Mouse (Mus musculus): ENCODE results near the gene C130073F10Rik.
"Not testable (repeated sequence)": the region's sequence is repeated elsewhere in the genome, so short reads cannot be mapped to it uniquely, and the experiment has no call there.

C130073F10Rik gene

DNA sequence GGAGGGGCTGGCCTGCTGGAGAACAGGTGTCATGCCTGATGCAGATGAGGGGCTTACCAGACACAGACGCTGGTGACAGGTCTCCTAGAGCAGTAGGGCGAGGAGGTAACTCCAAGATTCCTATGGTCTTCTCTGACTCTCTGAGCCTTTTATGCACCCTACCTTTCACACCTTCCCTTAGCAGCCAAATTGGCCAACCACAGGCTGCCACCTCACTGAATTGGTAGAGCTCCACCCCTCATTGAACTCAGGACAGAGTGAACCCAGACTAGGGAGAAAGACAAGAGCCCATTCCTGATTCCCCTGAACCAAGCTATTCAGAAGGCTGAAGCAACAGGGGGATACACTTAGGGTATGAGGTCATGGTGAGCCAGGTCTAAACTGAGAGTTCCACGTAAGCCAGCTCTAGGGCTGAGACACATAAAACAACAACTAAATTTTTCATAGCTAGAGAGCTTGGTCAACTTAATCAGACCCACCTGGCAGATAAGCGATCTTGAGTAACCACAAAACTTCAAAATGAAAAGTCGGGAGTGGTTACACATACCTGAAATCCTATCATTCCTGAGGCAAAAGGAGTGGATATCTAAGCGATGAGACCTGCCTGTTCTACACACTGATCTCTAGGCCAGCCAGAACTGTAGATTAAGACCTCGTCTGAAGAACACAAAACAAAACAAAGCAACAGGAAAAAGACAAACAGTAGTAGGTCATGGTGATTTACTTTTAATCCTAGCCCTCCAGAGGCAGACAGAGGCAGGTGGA lies at the start of gene C130073F10Rik:
Gene C130073F10Rik, minus strand, starts transcription at position 134 of the 765 bp plus-strand sequence.
- no peak for DNase-seq (ENCODE audit: low spot score)

DNA sequence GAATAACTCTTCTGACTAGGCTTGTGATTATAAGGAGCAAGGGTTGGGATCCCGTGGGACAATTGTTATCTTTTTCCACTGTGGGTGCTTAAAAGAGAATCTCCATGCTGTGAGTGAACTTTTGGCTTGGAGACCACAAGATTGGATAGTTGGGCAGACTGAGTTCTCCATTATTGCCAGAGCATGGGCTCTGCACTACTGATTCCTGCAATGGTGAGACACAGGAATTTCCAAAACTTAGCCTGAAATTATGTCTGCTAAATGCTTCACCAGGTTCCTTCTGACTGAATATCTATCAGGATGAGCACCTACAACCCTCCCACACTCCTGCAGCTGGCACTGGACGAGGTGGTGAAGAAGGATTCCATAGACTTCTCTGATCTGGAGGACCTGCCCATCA lies 46.5 kb upstream of the C130073F10Rik start, which contains the start of gene Gm12794:
Gene Gm12794, plus strand, starts transcription at position 301 of the 400 bp plus-strand sequence.
- DNase-seq (ENCODE audit: low spot score): not testable (repeated sequence)

DNA sequence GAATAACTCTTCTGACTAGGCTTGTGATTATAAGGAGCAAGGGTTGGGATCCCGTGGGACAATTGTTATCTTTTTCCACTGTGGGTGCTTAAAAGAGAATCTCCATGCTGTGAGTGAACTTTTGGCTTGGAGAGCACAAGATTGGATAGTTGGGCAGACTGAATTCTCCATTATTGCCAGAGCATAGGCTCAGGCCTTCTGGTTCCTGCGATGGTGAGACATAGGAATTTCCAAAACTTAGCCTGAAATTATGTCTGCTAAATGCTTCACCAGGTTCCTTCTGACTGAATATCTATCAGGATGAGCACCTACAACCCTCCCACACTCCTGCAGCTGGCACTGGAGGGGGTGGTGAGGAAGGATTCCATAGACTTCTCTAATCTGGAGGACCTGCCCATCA lies 15.2 kb upstream of the C130073F10Rik start, which contains the start of gene Gm12800:
Gene Gm12800, plus strand, starts transcription at position 301 of the 400 bp plus-strand sequence.
- DNase-seq (ENCODE audit: low spot score): not testable (repeated sequence)

GRCm38 (mm10) chr4:101889377-101889776 lies 4.2 kb downstream of the C130073F10Rik start:
- DNase-seq (ENCODE audit: low spot score): no peak

- no peak for DNase-seq (ENCODE audit: low spot score)
Measured at GRCm38 (mm10) chr4:101883641-101884040, 9.9 kb downstream of the C130073F10Rik start.

GRCm38 (mm10) chr4:101875687-101876086 lies 17.9 kb downstream of the C130073F10Rik start:
- DNase-seq (ENCODE audit: low spot score): not testable (repeated sequence)

- DNase-seq (ENCODE audit: low spot score): not testable (repeated sequence)
Measured at GRCm38 (mm10) chr4:101872031-101872430, 21.6 kb downstream of the C130073F10Rik start.

GRCm38 (mm10) chr4:101862289-101862688 lies 31.3 kb downstream of the C130073F10Rik start:
- DNase-seq (ENCODE audit: low spot score): no peak

- DNase-seq (ENCODE audit: low spot score): no peak
Measured at GRCm38 (mm10) chr4:101860873-101861272, 32.7 kb downstream of the C130073F10Rik start.

DNA sequence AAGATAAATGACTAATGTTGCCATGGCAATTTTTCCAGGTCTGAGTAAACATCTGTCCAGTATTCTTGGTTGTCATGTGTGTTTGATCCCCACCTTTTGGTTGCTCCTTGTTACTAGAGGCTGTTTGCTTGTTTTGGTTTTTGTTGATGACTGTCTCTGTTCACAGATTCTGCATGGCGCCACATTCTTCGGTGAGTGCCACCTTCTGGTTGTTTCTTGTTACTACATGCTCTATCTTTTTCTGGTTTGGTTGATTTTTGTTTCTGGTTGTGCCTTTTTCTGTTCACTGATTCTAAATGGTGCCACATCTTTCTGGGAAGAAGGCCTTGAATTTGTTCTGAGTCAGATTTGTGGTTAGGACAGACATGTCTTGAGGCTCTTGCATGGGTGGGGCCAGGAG lies 42.7 kb downstream of the C130073F10Rik start:
- DNase-seq (ENCODE audit: low spot score): no peak

DNA sequence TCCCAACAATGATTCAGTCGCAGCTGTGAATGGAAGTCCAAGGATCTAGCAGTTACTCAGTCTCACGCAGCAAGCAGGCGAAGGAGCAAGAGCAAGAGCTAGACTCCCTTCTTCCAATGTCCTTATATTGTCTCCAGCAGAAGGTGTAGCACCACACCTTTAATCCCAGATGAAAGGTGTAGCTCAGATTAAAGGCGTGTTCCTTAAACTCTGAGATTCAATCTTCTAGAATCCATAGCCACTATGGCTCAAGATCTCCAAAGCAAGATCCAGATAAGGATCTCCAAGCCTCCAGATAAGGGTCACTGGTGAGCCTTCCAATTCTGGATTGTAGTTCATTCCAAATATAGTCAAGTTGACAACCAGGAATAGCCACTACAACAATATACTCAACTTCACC lies 49.7 kb downstream of the C130073F10Rik start, which contains the start of gene B020004J07Rik:
Gene B020004J07Rik, minus strand, starts transcription at position 101 of the 400 bp plus-strand sequence.
- DNase-seq (ENCODE audit: low spot score): not testable (repeated sequence)
